Mouse (Mus musculus): ENCODE data around the gene Krtap3-2.

DNA sequence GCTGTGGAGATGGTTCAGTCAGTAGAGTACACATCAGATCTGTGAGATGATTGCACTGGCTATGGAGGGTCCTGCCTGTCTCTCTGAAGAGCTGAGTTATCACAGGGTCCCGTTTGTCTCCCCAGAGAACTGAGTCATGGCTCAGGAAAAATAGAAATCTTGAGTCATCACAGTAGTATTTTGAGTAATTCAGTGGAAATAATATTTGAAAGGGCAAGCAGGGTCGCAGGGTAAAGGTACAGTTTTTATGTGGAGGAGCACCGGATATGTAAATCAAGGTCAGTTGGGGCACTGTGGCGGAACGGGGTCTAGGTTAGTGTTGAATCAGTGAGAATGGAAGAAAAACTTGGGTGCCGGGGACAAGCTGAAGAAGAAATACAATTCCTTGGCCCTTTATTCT, 5.9 kb upstream of the Krtap3-2 start:
- TF ChIP-seq CTCF (IDR thresholded peaks at IDR 0.05; ENCODE audit: low read depth) (no peak), EP300 (IDR thresholded peaks at IDR 0.05; ENCODE audit: low read depth) (no peak)

All from liver, postnatal 0 days (tissue).